Mouse (Mus musculus) retina, postnatal 1 day (tissue): ENCODE data around the gene Gm45808.
A peak's percentile ranks its signal among the peaks of the same experiment; 100 is the strongest.

Source experiments
- DNase-seq: peaks from one replicate; pipeline ENCODE4 v3.0.0-alpha.2; 2012

Gm45808 gene

GRCm38 (mm10) chr7:45447325-45447990 is 39.2 kb downstream of the Gm45808 start:
- peak; percentile 53 for DNase-seq

- no peak for DNase-seq
Observed at GRCm38 (mm10) chr7:45446589-45446988, 40.0 kb downstream of the Gm45808 start.

GRCm38 (mm10) chr7:45443526-45444420 is 42.8 kb downstream of the Gm45808 start:
- no peak for DNase-seq

GRCm38 (mm10) chr7:45437521-45438276 is 48.9 kb downstream of the Gm45808 start, which contains the start of gene Ruvbl2:
Gene Ruvbl2 (minus strand): TSS chr7:45438096.
- DNase-seq = no peak

- DNase-seq = no peak
Observed at GRCm38 (mm10) chr7:45437046-45437445, 49.6 kb downstream of the Gm45808 start.

GRCm38 (mm10) chr7:45436444-45436843 is 50.2 kb downstream of the Gm45808 start:
- no peak for DNase-seq

- no peak for DNase-seq
Observed at GRCm38 (mm10) chr7:45435038-45435437, 51.6 kb downstream of the Gm45808 start.

GRCm38 (mm10) chr7:45434203-45435015 is 52.2 kb downstream of the Gm45808 start, which contains the start of gene Gys1:
Gene Gys1 (plus strand): TSS chr7:45434844.
- DNase-seq = peak; percentile 100

- no peak for DNase-seq
Observed at GRCm38 (mm10) chr7:45433835-45434202, 52.8 kb downstream of the Gm45808 start.

GRCm38 (mm10) chr7:45426556-45426955 is 60.1 kb downstream of the Gm45808 start:
- DNase-seq = no peak

- no peak for DNase-seq
Observed at GRCm38 (mm10) chr7:45421194-45421593, 65.4 kb downstream of the Gm45808 start.

- DNase-seq = no peak
Observed at GRCm38 (mm10) chr7:45420615-45420919, 66.0 kb downstream of the Gm45808 start, which contains the start of gene Lhb. Gene Lhb (plus strand): TSS chr7:45420820.

GRCm38 (mm10) chr7:45419859-45420614 is 66.6 kb downstream of the Gm45808 start:
- no peak for DNase-seq

- no peak for DNase-seq
Observed at GRCm38 (mm10) chr7:45417962-45418492, 68.6 kb downstream of the Gm45808 start.
